Mouse (Mus musculus) spleen, adult 2 months (tissue): ENCODE results near the gene Ppp1cb.

Experiments used
- CTCF ChIP-seq: fragments of 200-500 bp; IDR thresholded peaks from 2 replicates; pipeline ENCODE4 v1.5.1; 2011; ENCODE audit warnings: mild to moderate bottlenecking, inconsistent platforms; ENCODE audit not compliant: insufficient read depth, insufficient read length, insufficient replicate concordance; ENCODE audit errors: extremely low read depth
- POLR2A ChIP-seq: fragments of 200-500 bp; IDR thresholded peaks from 2 replicates; pipeline ENCODE4 v1.6.1; 2011; ENCODE audit warnings: low read depth, low read length, inconsistent platforms

- TF ChIP-seq POLR2A (no peak), CTCF (no peak)
Observed at GRCm38 (mm10) chr5:32476501-32476900, 17.9 kb downstream of the Ppp1cb start.
